Mouse (Mus musculus) erythroid progenitor cell, adult 5-6 weeks (primary cell): ENCODE results near the gene Mtmr4. TPM values are rescaled to one million over a fixed set of nuclear protein-coding genes. Genes with fewer than 3 reads are reported as not detected.

Source experiments
- ATAC-seq: replicated peaks from 2 replicates; pipeline ENCODE4 v1.8.0; 2016; ENCODE audit warnings: moderate number of reproducible peaks, mild to moderate bottlenecking, moderate TSS enrichment, inconsistent platforms; ENCODE audit not compliant: poor library complexity, low FRiP score, severe bottlenecking
- total RNA-seq, 2 experiments: library from RNA; stranded (forward) in 1 of 2; stranded (reverse) in 1 of 2; fragments of 150-400 nt in 1 of 2; fragments of 186-747, 209-891 nt in 1 of 2; gene quantifications; 2 replicates each; pipeline versions ENCODE4 v1.2.3 to v1.2.4; 2015 to 2017; ENCODE audit warnings: low replicate concordance in 2 of 2

Mtmr4 gene
- total RNA-seq, 2 experiments from 2014 or later: 13.1 to 15.1 TPM

DNA sequence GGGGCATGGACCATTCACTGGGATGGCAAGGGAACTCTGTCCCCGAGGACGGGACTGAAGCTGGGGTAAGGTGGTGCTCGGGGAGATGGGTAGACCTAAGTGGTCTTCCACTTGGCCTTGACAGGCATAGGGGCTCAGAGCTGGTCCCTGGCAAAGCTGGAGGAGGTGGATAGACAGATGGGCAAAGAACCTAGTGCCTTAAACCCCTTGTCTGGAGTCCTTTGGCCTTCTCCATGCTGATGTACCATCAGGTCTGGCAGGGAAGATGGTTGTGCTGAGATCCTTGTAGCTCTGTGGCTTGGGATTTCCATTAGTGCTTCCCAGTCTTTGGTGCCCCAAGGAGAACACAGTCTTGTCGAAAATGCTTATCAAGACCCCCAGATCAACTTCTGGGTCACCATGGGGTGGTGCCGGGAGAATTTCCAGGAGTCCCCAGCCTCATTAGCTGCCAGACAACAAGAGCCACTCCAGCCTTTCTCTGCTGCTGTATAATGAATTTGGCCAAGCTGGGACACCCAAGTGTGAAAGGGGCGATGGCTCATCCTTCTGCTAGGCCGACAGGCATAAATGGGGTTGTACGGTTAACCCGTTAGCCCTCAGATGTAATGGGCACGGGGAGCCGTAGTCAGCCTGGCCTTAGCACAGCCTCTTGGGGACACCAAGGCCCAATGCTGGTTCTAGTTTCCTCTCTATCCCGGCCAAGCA, 10.6 kb upstream of the Mtmr4 start:
- ATAC-seq: no peak

- ATAC-seq: no peak
Measured at GRCm38 (mm10) chr11:87581933-87582710, 9.8 kb upstream of the Mtmr4 start.

- ATAC-seq: 0 out of 2 replicates have a peak, but pooled peaks have one; percentile 11
Measured at GRCm38 (mm10) chr11:87583291-87584034, 8.5 kb upstream of the Mtmr4 start.

- ATAC-seq: no peak
Measured at GRCm38 (mm10) chr11:87584711-87585505, 7.1 kb upstream of the Mtmr4 start.

DNA sequence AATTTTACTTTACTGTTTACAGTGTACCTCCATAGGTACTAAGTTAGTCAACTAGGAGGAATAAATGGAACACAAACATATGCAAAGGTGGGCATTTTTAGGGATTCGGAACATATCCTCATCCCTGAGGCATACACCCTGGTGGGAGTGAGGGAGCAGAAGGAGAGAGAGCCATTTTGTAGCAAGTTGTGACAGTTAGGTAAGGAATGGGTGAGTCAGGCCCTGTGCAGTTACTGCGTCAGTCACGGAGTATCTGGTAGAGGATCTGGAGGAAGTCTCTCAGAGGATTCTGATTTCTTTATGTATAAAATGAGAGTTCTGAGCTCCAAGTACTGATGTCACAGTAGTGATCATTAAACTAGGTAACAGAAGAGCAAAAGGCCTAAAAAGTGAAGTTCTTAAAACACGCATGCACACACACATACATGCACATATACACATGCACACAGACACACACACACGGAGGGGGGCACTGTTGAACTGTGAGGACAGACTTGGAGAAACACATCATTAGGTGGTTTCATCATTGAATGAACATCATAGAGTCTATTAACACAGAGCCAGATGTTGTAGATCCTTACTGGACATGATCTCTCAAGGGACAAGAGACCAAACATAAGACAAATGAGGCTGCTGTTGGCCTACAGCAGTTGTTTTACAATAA, 4.6 kb upstream of the Mtmr4 start:
- ATAC-seq: no peak

GRCm38 (mm10) chr11:87589605-87590004, 2.4 kb upstream of the Mtmr4 start:
- ATAC-seq: no peak

DNA sequence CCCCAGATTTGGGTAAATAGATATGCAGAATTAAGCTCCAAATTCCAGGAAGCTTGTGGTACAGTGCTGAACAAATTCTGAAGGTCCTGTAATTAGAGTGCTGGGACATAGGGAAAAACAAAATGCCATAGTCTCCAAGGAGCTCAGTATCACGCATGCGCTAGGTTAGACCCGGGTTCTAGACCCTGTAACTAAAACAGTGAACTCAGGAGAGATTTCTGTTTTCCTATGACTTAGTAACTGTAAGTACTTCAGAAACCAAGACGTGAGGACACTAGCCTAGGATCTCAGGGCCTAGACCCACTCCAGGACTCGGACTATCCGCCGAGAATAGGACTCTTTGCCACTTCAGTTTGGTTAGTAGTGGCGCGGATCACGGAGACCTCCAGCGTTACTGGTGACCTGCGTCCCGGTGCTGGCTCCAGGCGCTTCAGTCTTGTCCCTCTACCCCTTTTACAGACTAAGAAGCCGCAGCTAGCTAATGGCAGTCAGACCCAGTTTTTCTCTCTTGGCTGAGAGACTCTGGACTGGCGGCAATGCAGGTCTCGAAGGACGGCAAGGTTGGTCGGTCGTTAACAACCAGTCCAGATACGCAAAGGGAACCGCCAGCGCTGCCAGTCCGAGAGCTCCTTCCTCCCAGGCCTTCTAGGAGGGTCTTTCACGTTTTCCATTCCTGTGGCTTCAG, 979 bp upstream of the Mtmr4 start:
- ATAC-seq: 0 out of 2 replicates have a peak, but pooled peaks have one; percentile 11

GRCm38 (mm10) chr11:87592354-87592695, 363 bp downstream of the Mtmr4 start:
- ATAC-seq: peak; percentile 28

DNA sequence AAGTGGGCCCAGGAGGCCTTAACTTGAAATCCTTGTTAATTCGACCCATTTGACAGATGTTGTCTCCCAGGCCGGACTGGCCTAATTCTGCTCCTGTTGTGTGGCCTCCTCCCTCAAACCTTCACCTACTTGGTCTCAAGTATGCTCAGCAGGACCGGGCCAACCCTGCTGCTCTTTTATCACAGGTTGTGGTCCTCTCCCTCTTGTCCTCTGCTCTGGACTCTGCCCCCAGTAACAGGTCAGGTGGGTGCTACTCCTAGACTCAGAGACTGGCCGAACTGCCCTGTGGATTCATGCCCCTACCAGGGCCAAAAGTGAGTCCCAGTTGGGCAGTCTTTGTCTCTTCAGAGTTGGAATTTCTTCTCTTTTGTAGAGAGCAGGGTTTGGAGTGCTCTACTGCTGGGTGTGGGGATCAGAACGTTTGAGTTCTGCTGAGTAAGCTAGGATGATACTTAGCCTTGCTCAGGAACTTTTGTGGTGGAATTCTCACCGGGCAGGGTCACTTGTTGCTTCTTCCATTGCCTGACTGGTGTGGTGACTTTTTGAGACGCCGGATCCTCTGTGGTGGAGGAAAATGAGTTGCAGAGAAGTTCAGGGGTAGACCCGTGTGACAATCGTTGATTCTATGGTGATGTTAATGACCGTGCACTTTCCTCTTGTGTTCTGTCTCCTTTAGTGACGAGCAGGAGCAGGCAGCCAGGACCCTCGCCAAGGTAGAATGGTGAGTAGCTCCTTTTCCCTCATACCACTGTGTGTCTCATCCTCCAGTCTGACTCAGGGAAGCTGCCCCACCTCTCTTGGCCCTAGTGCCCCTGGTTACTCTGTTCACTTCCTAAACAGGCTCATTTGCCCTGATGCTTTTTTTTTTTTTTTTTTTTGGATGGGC, 994 bp downstream of the Mtmr4 start:
- ATAC-seq: no peak

- peak; percentile 62 for ATAC-seq
Measured at GRCm38 (mm10) chr11:87595327-87595841, 3.4 kb downstream of the Mtmr4 start.

GRCm38 (mm10) chr11:87595976-87596375, 4.0 kb downstream of the Mtmr4 start:
- no peak for ATAC-seq

- no peak for ATAC-seq
Measured at GRCm38 (mm10) chr11:87596492-87596891, 4.5 kb downstream of the Mtmr4 start.

- no peak for ATAC-seq
Measured at GRCm38 (mm10) chr11:87597061-87597460, 5.1 kb downstream of the Mtmr4 start.

DNA sequence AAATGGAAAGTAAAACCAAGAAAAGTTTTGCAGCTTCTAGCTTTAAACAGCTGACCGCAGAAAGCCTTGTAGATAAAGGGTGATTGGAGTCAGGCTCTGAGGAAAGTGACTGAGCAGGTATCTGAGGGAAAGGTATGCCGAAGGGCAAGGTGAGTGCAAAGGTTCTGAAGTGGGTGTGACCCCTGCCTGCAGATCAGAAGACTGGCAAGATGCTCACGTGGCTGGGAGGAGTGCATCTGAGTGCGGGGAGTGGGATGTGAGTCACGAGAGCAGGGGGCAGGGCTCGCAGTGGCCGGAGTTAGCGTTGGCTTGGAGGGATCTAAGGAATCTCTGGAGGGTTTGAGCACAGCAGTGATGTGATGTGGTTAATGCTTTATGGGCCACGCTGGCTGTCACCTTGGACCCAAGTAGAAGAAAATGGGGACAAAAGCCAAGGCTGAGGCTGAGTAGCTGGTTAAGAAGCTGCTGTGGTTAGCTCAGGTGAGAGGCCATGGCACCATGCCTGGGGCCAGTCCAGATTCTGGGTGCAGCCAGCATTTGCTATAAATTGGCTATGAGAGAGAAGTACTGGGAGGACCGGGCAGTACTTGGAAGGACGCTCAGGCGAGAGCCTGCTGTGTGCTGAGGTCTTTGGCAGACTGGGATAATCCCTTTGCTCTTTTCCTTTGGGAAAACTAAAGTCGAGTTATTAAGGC, 7.6 kb downstream of the Mtmr4 start:
- no peak for ATAC-seq

DNA sequence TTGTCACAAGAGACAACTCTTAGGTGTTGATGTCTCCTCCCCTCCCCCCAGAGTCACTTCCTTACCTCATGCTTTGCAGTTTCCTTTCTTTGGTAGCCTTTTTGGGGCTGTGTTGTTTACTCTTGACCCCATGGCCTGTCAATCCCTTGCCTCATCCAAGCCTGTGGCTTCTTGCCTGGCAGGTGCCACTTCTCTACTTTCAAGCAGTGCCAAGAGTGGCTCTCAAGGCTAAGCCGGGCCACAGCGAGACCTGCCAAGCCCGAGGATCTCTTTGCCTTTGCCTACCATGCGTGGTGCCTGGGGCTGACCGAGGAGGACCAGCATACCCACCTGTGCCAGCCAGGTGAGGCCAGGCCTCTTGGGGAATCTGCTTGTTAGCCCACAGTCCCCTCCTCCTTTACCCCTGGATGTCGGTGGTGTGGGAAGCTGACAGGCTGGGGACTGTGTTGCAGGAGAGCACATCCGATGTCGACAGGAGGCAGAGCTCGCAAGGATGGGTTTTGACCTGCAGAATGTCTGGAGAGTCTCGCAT, 8.4 kb downstream of the Mtmr4 start:
- no peak for ATAC-seq

DNA sequence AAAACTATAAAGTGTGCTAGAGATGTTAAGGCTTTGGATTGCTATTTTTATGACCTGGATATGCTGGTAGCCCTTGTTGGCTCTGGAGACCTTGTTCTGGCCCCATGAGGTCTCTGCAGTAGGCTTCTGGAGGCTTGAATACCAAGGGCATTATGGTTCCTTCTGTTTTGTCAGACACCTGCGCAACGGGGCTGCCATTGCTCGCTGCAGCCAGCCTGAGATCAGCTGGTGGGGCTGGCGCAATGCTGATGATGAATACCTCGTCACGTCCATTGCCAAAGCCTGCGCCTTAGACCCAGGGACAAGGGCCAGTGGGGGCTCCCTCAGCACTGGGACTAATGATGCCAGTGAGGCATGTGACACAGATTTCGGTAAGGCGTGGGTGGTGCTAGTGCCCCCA, 10.3 kb downstream of the Mtmr4 start:
- no peak for ATAC-seq

GRCm38 (mm10) chr11:87603571-87603970, 11.6 kb downstream of the Mtmr4 start:
- no peak for ATAC-seq
